Mouse (Mus musculus): ENCODE results near the gene Gpld1.
"Not testable (repeated sequence)": the region's sequence is repeated elsewhere in the genome, so short reads cannot be mapped to it uniquely, and the experiment has no call there.

Gene Gpld1

GRCm38 (mm10) chr13:24947158-24947557, 4.2 kb downstream of the Gpld1 start:
- DNase-seq (ENCODE audit: low read depth, low spot score) = no peak

- DNase-seq (ENCODE audit: low read depth, low spot score) = no peak
Observed at GRCm38 (mm10) chr13:24948870-24949269, 5.9 kb downstream of the Gpld1 start.

GRCm38 (mm10) chr13:24952659-24953058, 9.7 kb downstream of the Gpld1 start:
- DNase-seq (ENCODE audit: low read depth, low spot score) = no peak

GRCm38 (mm10) chr13:24955091-24955490, 12.1 kb downstream of the Gpld1 start:
- no peak for DNase-seq (ENCODE audit: low read depth, low spot score)

- peak; percentile 92 for DNase-seq (ENCODE audit: low read depth, low spot score)
Observed at GRCm38 (mm10) chr13:24955500-24955899, 12.5 kb downstream of the Gpld1 start.

- DNase-seq (ENCODE audit: low read depth, low spot score) = peak; percentile 35
Observed at GRCm38 (mm10) chr13:24958671-24959070, 15.7 kb downstream of the Gpld1 start.

- DNase-seq (ENCODE audit: low read depth, low spot score) = no peak
Observed at GRCm38 (mm10) chr13:24960084-24960483, 17.1 kb downstream of the Gpld1 start.

GRCm38 (mm10) chr13:24962119-24962518, 19.2 kb downstream of the Gpld1 start:
- no peak for DNase-seq (ENCODE audit: low read depth, low spot score)

- DNase-seq (ENCODE audit: low read depth, low spot score) = peak; percentile 29
Observed at GRCm38 (mm10) chr13:24965130-24965845, 22.3 kb downstream of the Gpld1 start.

- no peak for DNase-seq (ENCODE audit: low read depth, low spot score)
Observed at GRCm38 (mm10) chr13:24965846-24966201, 22.9 kb downstream of the Gpld1 start.

- DNase-seq (ENCODE audit: low read depth, low spot score) = not testable (repeated sequence)
Observed at GRCm38 (mm10) chr13:24971776-24972175, 28.8 kb downstream of the Gpld1 start.

- no peak for DNase-seq (ENCODE audit: low read depth, low spot score)
Observed at GRCm38 (mm10) chr13:24976384-24976783, 33.4 kb downstream of the Gpld1 start.

- no peak for DNase-seq (ENCODE audit: low read depth, low spot score)
Observed at GRCm38 (mm10) chr13:24977820-24978342, 34.9 kb downstream of the Gpld1 start.

GRCm38 (mm10) chr13:24981031-24981430, 38.1 kb downstream of the Gpld1 start:
- no peak for DNase-seq (ENCODE audit: low read depth, low spot score)

GRCm38 (mm10) chr13:24985435-24985834, 42.5 kb downstream of the Gpld1 start:
- DNase-seq (ENCODE audit: low read depth, low spot score) = no peak

- DNase-seq (ENCODE audit: low read depth, low spot score) = peak; percentile 58
Observed at GRCm38 (mm10) chr13:24988391-24988790, 45.4 kb downstream of the Gpld1 start.

GRCm38 (mm10) chr13:24989006-24989405, 46.1 kb downstream of the Gpld1 start:
- DNase-seq (ENCODE audit: low read depth, low spot score) = no peak

- DNase-seq (ENCODE audit: low read depth, low spot score) = no peak
Observed at GRCm38 (mm10) chr13:24993160-24993559, 50.2 kb downstream of the Gpld1 start.

GRCm38 (mm10) chr13:24999538-24999937, 56.6 kb downstream of the Gpld1 start:
- no peak for DNase-seq (ENCODE audit: low read depth, low spot score)

- DNase-seq (ENCODE audit: low read depth, low spot score) = peak; percentile 43
Observed at GRCm38 (mm10) chr13:25002965-25003364, 60.0 kb downstream of the Gpld1 start.

- DNase-seq (ENCODE audit: low read depth, low spot score) = no peak
Observed at GRCm38 (mm10) chr13:25007115-25007514, 64.2 kb downstream of the Gpld1 start.

GRCm38 (mm10) chr13:25018316-25018715, 75.4 kb downstream of the Gpld1 start:
- no peak for DNase-seq (ENCODE audit: low read depth, low spot score)

GRCm38 (mm10) chr13:25019793-25020539, 77.0 kb downstream of the Gpld1 start, which contains the start of gene Mrs2:
Mrs2 (minus strand) TSS chr13:25020379.
- peak; percentile 92 for DNase-seq (ENCODE audit: low read depth, low spot score)

All from ZHBTc4 (cell line).